Mouse (Mus musculus) megakaryocyte-erythroid progenitor cell, adult 5 weeks (primary cell): ENCODE results near the gene 2810021J22Rik. TPM values are rescaled to one million over a fixed set of nuclear protein-coding genes. Genes with fewer than 3 reads are reported as not detected.

Experiments
- polyA plus RNA-seq: library from polyadenylated mRNA; stranded (reverse); fragments of >175 nt; gene quantifications from 2 replicates; pipeline ENCODE4 v1.2.3, GENCODE M21; 2012

2810021J22Rik gene
- polyA plus RNA-seq = 0.07 and 0.31 TPM in 2 replicates

GRCm38 (mm10) chr11:58867039-58867953 is at the start of gene 2810021J22Rik:
Gene 2810021J22Rik (plus strand): TSS chr11:58867216.

GRCm38 (mm10) chr11:58828937-58829336 is 38.1 kb upstream of the 2810021J22Rik start, which contains the start of gene Olfr312:
Gene Olfr312 (plus strand): TSS chr11:58829237.

GRCm38 (mm10) chr11:58838951-58839350 is 28.1 kb upstream of the 2810021J22Rik start, which contains the start of gene Olfr311:
Gene Olfr311 (plus strand): TSS chr11:58839251.

GRCm38 (mm10) chr11:58846919-58847461 is 20.0 kb upstream of the 2810021J22Rik start, which contains the start of gene Gm12258:
Gene Gm12258 (plus strand): TSS chr11:58847158.

GRCm38 (mm10) chr11:58903511-58904409 is 36.7 kb downstream of the 2810021J22Rik start, which contains the start of gene Zfp39:
Gene Zfp39 (minus strand): TSS chr11:58904225.

GRCm38 (mm10) chr11:58917745-58918366 is 50.8 kb downstream of the 2810021J22Rik start, which contains the start of gene Btnl10:
Gene Btnl10 (plus strand): TSS chr11:58917908.

Other genes with a start within 250 kb of the 2810021J22Rik start
- not detected in 2 replicates for gene Olfr323, start 236.7 kb upstream of the 2810021J22Rik start, polyA plus RNA-seq
- gene Trim58, start 226.8 kb upstream of the 2810021J22Rik start, polyA plus RNA-seq = 5.2 and 7.9 TPM in 2 replicates
- gene Olfr322, start 208.4 kb upstream of the 2810021J22Rik start, polyA plus RNA-seq = 0.14 TPM in 1 of 2 replicates, not detected in the other
- gene Olfr320, start 186.1 kb upstream of the 2810021J22Rik start, polyA plus RNA-seq = not detected in 2 replicates
- gene Olfr319, start 168.1 kb upstream of the 2810021J22Rik start, polyA plus RNA-seq = not detected in 2 replicates
- 0.05 and 0.06 TPM in 2 replicates for gene Olfr318, start 143.2 kb upstream of the 2810021J22Rik start, polyA plus RNA-seq
- gene Olfr317, start 128.0 kb upstream of the 2810021J22Rik start, polyA plus RNA-seq = not detected in 2 replicates
- not detected in 2 replicates for gene Olfr316, start 114.5 kb upstream of the 2810021J22Rik start, polyA plus RNA-seq
- gene Olfr315, start 94.0 kb upstream of the 2810021J22Rik start, polyA plus RNA-seq = not detected in 2 replicates
- gene Olfr314, start 84.3 kb upstream of the 2810021J22Rik start, polyA plus RNA-seq = not detected in 2 replicates
- not detected in 2 replicates for gene Fam183b, start 65.3 kb upstream of the 2810021J22Rik start, polyA plus RNA-seq
- gene Olfr313, start 52.2 kb upstream of the 2810021J22Rik start, polyA plus RNA-seq = not detected in 2 replicates
- 0.12 TPM in 1 of 2 replicates, not detected in the other for gene Olfr312, start 38.0 kb upstream of the 2810021J22Rik start, polyA plus RNA-seq
- not detected in 2 replicates for gene Olfr311, start 28.0 kb upstream of the 2810021J22Rik start, polyA plus RNA-seq
- gene Gm12258, start 20.1 kb upstream of the 2810021J22Rik start, polyA plus RNA-seq = 0.03 TPM in 1 of 2 replicates, not detected in the other
- 1.3 and 1.4 TPM in 2 replicates for gene Zfp39, start 37.0 kb downstream of the 2810021J22Rik start, polyA plus RNA-seq
- gene Btnl10, start 50.7 kb downstream of the 2810021J22Rik start, polyA plus RNA-seq = 3.1 and 3.4 TPM in 2 replicates
- 297 and 316 TPM in 2 replicates for gene Rnf187, start 71.7 kb downstream of the 2810021J22Rik start, polyA plus RNA-seq
- 4.6 and 7.4 TPM in 2 replicates for gene Hist3h2ba, start 81.7 kb downstream of the 2810021J22Rik start, polyA plus RNA-seq
- gene Hist3h2a, start 87.5 kb downstream of the 2810021J22Rik start, polyA plus RNA-seq = 33.2 and 37.5 TPM in 2 replicates
- 0.24 and 0.28 TPM in 2 replicates for gene Trim17, start 87.5 kb downstream of the 2810021J22Rik start, polyA plus RNA-seq
- gene Trim11, start 110.9 kb downstream of the 2810021J22Rik start, polyA plus RNA-seq = 55.3 and 59.9 TPM in 2 replicates